Mouse (Mus musculus) forebrain, postnatal 0 days (tissue): ENCODE results near the gene 4930415O20Rik. TPM values are rescaled to one million over a fixed set of nuclear protein-coding genes. Genes with fewer than 3 reads are reported as not detected.

Source experiments
- ATAC-seq: fragments of 200-750 bp; cut with Nextera tagmentation; 2 replicates; pipeline ENCODE4 v1.8.0; 2017; ENCODE audit warnings: mild to moderate bottlenecking, moderate library complexity
- DNase-seq: peaks from one replicate; pipeline ENCODE4 v3.0.0-alpha.2; 2015
- H3K27ac ChIP-seq: fragments of 300-500 bp; sonication (generic); 2 replicates; pipeline ENCODE4 v1.5.1; 2014; ENCODE audit warnings: low read depth, mild to moderate bottlenecking, antibody characterized with exemption, low read length, moderate library complexity, mixed read lengths
- H3K27me3 ChIP-seq: fragments of 300-500 bp; sonication (generic); 2 replicates; pipeline ENCODE4 v1.6.1; 2014; ENCODE audit warnings: mild to moderate bottlenecking, low read length, mixed read lengths; ENCODE audit not compliant: insufficient read depth
- H3K36me3 ChIP-seq: fragments of 300-500 bp; sonication (generic); 2 replicates; pipeline ENCODE4 v1.6.1; 2014; ENCODE audit warnings: mild to moderate bottlenecking, moderate library complexity; ENCODE audit not compliant: insufficient read depth
- H3K4me1 ChIP-seq: fragments of 300-500 bp; sonication (generic); 2 replicates; pipeline ENCODE4 v1.6.1; 2014; ENCODE audit warnings: antibody characterized with exemption; ENCODE audit not compliant: insufficient read depth
- H3K4me2 ChIP-seq: fragments of 300-500 bp; sonication (generic); 2 replicates; pipeline ENCODE4 v1.6.1; 2014; ENCODE audit warnings: low read depth, mild to moderate bottlenecking, moderate library complexity
- H3K4me3 ChIP-seq: fragments of 300-500 bp; sonication (generic); 2 replicates; pipeline ENCODE4 v1.5.1; 2014; ENCODE audit warnings: low read depth, low read length, mixed read lengths
- H3K9ac ChIP-seq: fragments of 300-500 bp; sonication (generic); 2 replicates; pipeline ENCODE4 v1.6.1; 2014; ENCODE audit warnings: mild to moderate bottlenecking
- H3K9me3 ChIP-seq: fragments of 300-500 bp; sonication (generic); 2 replicates; pipeline ENCODE4 v1.6.1; 2016; ENCODE audit warnings: low read length
- CTCF ChIP-seq: sonication (generic); IDR thresholded peaks from 2 replicates; pipeline ENCODE4 v1.5.1; 2016; ENCODE audit warnings: antibody characterized with exemption, control low read depth, low read depth
- WGBS: fragments of 180-500 bp; shearing (Covaris S2); extraction: QIAGEN DNeasy Blood & Tissue Kit; methylation state at CpG from one replicate; pipeline ENCODE4 v1.1.7; 2014; 5-methylcytosine and 5-hydroxymethylcytosine counted together
- polyA plus RNA-seq: library from polyadenylated mRNA; unstranded; fragments of >200 nt; fragmentation: Nextera tagmentation; extraction: Ambion mirVana; gene quantifications from 2 replicates; pipeline ENCODE4 v1.2.1, GENCODE M21; 2015
- total RNA-seq: library from RNA; depleted of rRNA; stranded (reverse); fragments of >200 nt; gene quantifications from 2 replicates; pipeline ENCODE4 v1.2.3, GENCODE M21; 2014; rRNA removed

4930415O20Rik gene
- total and polyA plus RNA-seq, 2 experiments from 2014 or later, result 0.51 TPM; not detected in 1

DNA sequence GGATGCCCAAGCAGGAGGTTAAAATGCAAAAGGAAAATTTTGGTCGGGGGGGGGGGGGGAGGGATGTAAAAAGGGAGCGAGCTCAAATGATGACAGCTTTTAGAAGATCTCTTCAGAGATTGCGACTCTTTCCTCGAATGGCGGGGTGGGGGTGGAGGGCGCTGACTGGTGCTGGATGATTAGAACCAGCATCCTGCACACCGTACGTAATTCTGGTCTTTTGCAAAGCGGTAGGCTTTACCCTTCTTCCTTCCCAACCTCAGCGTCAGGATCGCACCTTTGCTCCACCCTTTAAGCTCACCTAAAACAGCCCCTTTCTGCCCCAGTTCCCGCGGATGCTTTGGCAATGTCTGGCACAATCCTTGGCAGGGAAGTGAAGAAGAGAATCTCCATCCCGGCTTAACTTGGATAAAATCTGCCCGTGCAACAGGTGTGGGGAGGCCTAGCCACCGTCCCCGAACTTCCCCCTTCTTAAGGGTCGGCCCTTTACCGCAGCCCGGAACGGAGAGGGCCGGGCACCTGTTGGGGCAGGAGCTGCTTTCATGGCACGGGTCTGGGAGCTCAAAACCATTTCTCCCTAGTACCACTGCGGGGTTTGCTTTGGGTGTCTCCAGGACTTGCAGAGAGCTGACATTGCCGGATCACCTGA is 63.1 kb downstream of the 4930415O20Rik start:
- peak overlapping the region; percentile 86 for H3K9ac ChIP-seq
- H3K27me3 ChIP-seq, result no peaks in the 10 kb centered on the region
- H3K36me3 ChIP-seq, result no peaks in the 10 kb centered on the region
- peak overlapping the region; percentile 97 for H3K27ac ChIP-seq
- H3K9me3 ChIP-seq, result no peaks in the 10 kb centered on the region
- peak overlapping the region; percentile 66 for H3K4me3 ChIP-seq
- no peak for TF ChIP-seq CTCF
- peak overlapping the region; percentile 82 for H3K4me2 ChIP-seq
- DNase-seq, result peak; percentile 64
- peaks cover 15% of the 10 kb centered on the region; the same call in 1 of the 2 replicates for H3K4me1 ChIP-seq
- 3% methylated on average over 25 of the region's 25 CpGs for WGBS
- no peak; the same call in 1 of the 2 replicates for ATAC-seq

DNA sequence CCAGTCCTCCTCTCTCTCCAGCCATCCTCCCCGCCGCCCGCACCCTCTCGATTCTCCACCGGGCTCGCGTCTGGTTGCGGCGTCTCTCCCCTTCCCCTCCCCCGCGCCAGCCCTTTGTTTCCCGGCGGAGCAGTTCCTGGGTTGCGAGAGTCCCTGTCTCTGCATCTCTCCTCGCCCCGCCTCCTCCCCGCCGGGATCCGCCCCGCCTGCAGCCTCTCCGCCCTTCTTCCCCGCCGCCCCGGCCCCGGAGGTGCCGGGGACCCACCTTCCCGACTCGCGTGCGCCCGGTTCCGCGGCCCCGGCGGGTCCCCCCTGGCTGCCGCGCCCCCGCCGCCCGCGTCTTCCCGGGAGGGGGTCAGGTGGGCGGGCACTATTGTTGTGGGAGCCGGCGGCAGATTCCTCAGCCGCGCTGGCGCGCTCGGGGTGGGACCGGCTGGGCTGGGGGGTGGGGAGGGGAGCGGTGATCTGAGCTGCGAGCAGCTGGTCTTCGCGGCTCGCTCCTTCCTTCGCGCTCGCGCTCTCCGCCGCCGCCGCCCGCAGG is 63.8 kb downstream of the 4930415O20Rik start:
- peaks cover 4% of the 10 kb centered on the region; the same call in 1 of the 2 replicates for H3K36me3 ChIP-seq
- H3K9ac ChIP-seq, result peak overlapping the region; percentile 86
- ATAC-seq (peak; percentile 78), DNase-seq (peak; percentile 88)
- TF ChIP-seq CTCF, result no peak
- no peaks in the 10 kb centered on the region for H3K9me3 ChIP-seq
- 2% methylated on average over 61 of the region's 65 CpGs for WGBS
- H3K4me2 ChIP-seq, result peak overlapping the region; percentile 82
- peak overlapping the region; percentile 97 for H3K27ac ChIP-seq
- H3K4me3 ChIP-seq, result peak overlapping the region; percentile 66
- H3K27me3 ChIP-seq, result no peaks in the 10 kb centered on the region
- H3K4me1 ChIP-seq, result peaks cover 13% of the 10 kb centered on the region; the same call in 1 of the 2 replicates

DNA sequence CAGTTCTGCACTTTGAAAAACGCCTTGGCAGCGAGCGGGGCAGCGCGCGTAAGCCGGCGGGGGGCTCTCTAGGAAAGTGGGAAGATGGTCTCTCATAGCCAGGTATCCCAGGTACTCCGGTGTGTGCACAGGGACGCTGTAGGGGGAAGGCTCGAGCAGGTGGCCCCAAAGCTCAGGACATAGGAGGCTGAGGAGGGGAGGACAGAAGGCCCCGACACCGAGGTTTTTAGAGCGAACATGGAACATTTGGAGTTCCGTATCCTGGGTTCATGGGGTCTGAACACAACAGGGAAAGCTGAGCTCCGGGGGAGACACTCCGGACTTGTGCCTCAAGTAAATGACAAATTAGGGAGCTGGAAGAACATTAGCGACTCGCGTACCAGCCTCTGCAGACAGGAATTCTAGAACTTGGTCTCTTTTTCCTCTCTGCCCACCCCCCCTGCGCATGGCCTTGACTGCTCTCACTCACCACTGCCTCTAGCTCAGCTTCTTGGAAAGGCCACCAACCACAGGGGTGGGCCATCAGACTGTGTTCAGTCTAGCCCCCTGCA is 64.6 kb downstream of the 4930415O20Rik start:
- peak overlapping the region; percentile 86 for H3K9ac ChIP-seq
- 2% methylated on average over 21 of the region's 21 CpGs for WGBS
- no peak for TF ChIP-seq CTCF
- H3K9me3 ChIP-seq, result no peaks in the 10 kb centered on the region
- no peaks in the 10 kb centered on the region for H3K27me3 ChIP-seq
- DNase-seq, result peak; percentile 41
- peak overlapping the region; percentile 66 for H3K4me3 ChIP-seq
- H3K36me3 ChIP-seq, result peaks cover 12% of the 10 kb centered on the region
- H3K4me2 ChIP-seq, result peak overlapping the region; percentile 82
- ATAC-seq, result no peak
- peak overlapping the region; percentile 97 for H3K27ac ChIP-seq
- H3K4me1 ChIP-seq, result peaks cover 13% of the 10 kb centered on the region; the same call in 1 of the 2 replicates

DNA sequence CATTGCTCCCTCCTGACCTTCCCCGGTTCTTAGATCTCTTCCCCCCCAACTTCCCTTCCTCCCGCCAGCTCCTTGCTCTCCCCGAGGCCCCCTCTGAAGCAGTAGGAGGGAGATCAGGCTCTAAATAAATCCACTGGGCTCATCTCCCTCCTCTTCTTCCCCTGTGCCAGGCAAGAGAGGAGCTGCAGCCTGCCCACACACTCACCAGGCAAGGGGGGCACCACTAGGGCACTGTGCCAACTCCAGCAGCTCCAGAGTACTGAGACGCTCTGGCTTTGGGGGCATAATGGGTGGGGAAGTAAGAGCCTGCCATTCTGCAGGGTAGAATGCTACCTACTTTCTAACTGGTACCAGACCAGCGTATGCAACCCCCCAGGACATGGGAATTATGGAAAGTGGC is 65.7 kb downstream of the 4930415O20Rik start:
- Histone ChIP-seq H3K4me2 (peak overlapping the region; percentile 82), H3K4me1 (peaks cover 13% of the 10 kb centered on the region; the same call in 1 of the 2 replicates), H3K27me3 (no peaks in the 10 kb centered on the region), H3K9ac (peak overlapping the region; percentile 86), H3K9me3 (no peaks in the 10 kb centered on the region), H3K4me3 (peak overlapping the region; percentile 66), H3K36me3 (peaks cover 23% of the 10 kb centered on the region), H3K27ac (no peak overlapping the region)
- 26% methylated on average over 5 of the region's 5 CpGs for whole genome bisulfite sequencing
- peak; percentile 66 for DNase-seq
- TF ChIP-seq CTCF, result no peak
- no peak for ATAC-seq

DNA sequence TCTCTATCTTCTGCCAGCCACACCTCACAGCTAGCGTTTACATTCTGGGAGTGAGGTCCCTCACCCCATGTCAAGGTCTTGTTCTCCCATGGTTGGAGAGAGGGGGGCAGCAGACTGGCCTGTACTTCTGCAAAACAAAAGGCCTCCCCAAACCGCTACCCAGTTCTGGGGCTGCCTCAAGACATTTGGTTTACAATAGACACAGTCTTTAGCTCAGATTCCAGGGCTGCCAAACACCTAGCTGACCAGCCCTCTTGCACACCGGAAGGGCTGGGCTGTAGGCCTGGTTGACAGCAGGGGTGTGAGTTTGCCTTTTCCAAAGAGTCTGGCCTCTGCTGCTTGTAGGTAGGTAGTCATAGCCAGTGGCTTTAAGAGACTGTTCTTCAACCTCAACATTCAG is 66.4 kb downstream of the 4930415O20Rik start:
- H3K4me2 ChIP-seq, result peak overlapping the region; percentile 82
- 31% methylated on average over 3 of the region's 3 CpGs for WGBS
- peaks cover 30% of the 10 kb centered on the region for H3K36me3 ChIP-seq
- H3K4me1 ChIP-seq, result peaks cover 13% of the 10 kb centered on the region; the same call in 1 of the 2 replicates
- no peak for TF ChIP-seq CTCF
- no peaks in the 10 kb centered on the region for H3K9me3 ChIP-seq
- ATAC-seq, result no peak
- no peaks in the 10 kb centered on the region for H3K27me3 ChIP-seq
- no peak for DNase-seq
- no peak overlapping the region for H3K4me3 ChIP-seq
- no peak overlapping the region for H3K27ac ChIP-seq
- H3K9ac ChIP-seq, result peak overlapping the region; percentile 29; the same call in 1 of the 2 replicates

Other genes with a start within 250 kb of the 4930415O20Rik start
- gene Olfr284, start 230.0 kb upstream of the 4930415O20Rik start, total RNA-seq, result 0.81 TPM in 1 of 2 replicates, not detected in the other
- gene Olfr284, start 230.0 kb upstream of the 4930415O20Rik start, polyA plus RNA-seq, result not detected in 2 replicates
- not detected in 2 replicates for gene Olfr283, start 190.1 kb upstream of the 4930415O20Rik start, total RNA-seq
- gene Olfr283, start 190.1 kb upstream of the 4930415O20Rik start, polyA plus RNA-seq, result not detected in 2 replicates
- not detected in 2 replicates for gene Olfr282, start 139.8 kb upstream of the 4930415O20Rik start, total RNA-seq
- gene Olfr282, start 139.8 kb upstream of the 4930415O20Rik start, polyA plus RNA-seq, result not detected in 2 replicates
- not detected in 2 replicates for gene Olfr281, start 118.4 kb upstream of the 4930415O20Rik start, total RNA-seq
- gene Olfr281, start 118.4 kb upstream of the 4930415O20Rik start, polyA plus RNA-seq, result not detected in 2 replicates
- gene OR5BS1P, start 101.1 kb upstream of the 4930415O20Rik start, total RNA-seq, result not detected in 2 replicates
- not detected in 2 replicates for gene OR5BS1P, start 101.1 kb upstream of the 4930415O20Rik start, polyA plus RNA-seq
- not detected in 2 replicates for gene Lalba, start 88.3 kb upstream of the 4930415O20Rik start, total RNA-seq
- not detected in 2 replicates for gene Lalba, start 88.3 kb upstream of the 4930415O20Rik start, polyA plus RNA-seq
- gene Olfr279, start 78.6 kb upstream of the 4930415O20Rik start, total RNA-seq, result not detected in 2 replicates
- not detected in 2 replicates for gene Olfr279, start 78.6 kb upstream of the 4930415O20Rik start, polyA plus RNA-seq
- gene Kansl2, start 36.7 kb upstream of the 4930415O20Rik start, total RNA-seq, result 69.9 and 74.1 TPM in 2 replicates
- 109 and 110 TPM in 2 replicates for gene Kansl2, start 36.7 kb upstream of the 4930415O20Rik start, polyA plus RNA-seq
- gene Ccnt1, start 81 bp upstream of the 4930415O20Rik start, total RNA-seq, result 51.1 and 52.0 TPM in 2 replicates
- gene Ccnt1, start 81 bp upstream of the 4930415O20Rik start, polyA plus RNA-seq, result 35.5 and 47.0 TPM in 2 replicates
- 39.2 and 42.3 TPM in 2 replicates for gene Adcy6, start 39.1 kb downstream of the 4930415O20Rik start, total RNA-seq
- gene Adcy6, start 39.1 kb downstream of the 4930415O20Rik start, polyA plus RNA-seq, result 1.9 and 5.4 TPM in 2 replicates
- gene Cacnb3, start 59.8 kb downstream of the 4930415O20Rik start, total RNA-seq, result 191 and 201 TPM in 2 replicates
- 133 and 139 TPM in 2 replicates for gene Cacnb3, start 59.8 kb downstream of the 4930415O20Rik start, polyA plus RNA-seq
- 54.9 and 70.6 TPM in 2 replicates for gene Ddx23, start 91.9 kb downstream of the 4930415O20Rik start, total RNA-seq
- 11.9 and 13.8 TPM in 2 replicates for gene Ddx23, start 91.9 kb downstream of the 4930415O20Rik start, polyA plus RNA-seq
- gene Rnd1, start 106.5 kb downstream of the 4930415O20Rik start, total RNA-seq, result 34.1 and 56.6 TPM in 2 replicates
- gene Rnd1, start 106.5 kb downstream of the 4930415O20Rik start, polyA plus RNA-seq, result 20.9 and 24.1 TPM in 2 replicates
- gene Ccdc65, start 137.2 kb downstream of the 4930415O20Rik start, total RNA-seq, result 6.1 and 8.2 TPM in 2 replicates
- gene Ccdc65, start 137.2 kb downstream of the 4930415O20Rik start, polyA plus RNA-seq, result 5.6 and 10.5 TPM in 2 replicates
- 0.90 and 2.9 TPM in 2 replicates for gene Fkbp11, start 157.2 kb downstream of the 4930415O20Rik start, total RNA-seq
- 5.2 and 5.3 TPM in 2 replicates for gene Fkbp11, start 157.2 kb downstream of the 4930415O20Rik start, polyA plus RNA-seq
- 99.6 and 116 TPM in 2 replicates for gene Arf3, start 192.2 kb downstream of the 4930415O20Rik start, total RNA-seq
- 62.5 and 104 TPM in 2 replicates for gene Arf3, start 192.2 kb downstream of the 4930415O20Rik start, polyA plus RNA-seq
- 0.31 and 1.1 TPM in 2 replicates for gene Wnt10b, start 207.1 kb downstream of the 4930415O20Rik start, total RNA-seq
- not detected in 2 replicates for gene Wnt10b, start 207.1 kb downstream of the 4930415O20Rik start, polyA plus RNA-seq
- gene Wnt1, start 218.9 kb downstream of the 4930415O20Rik start, total RNA-seq, result not detected in 2 replicates
- 0.33 and 0.35 TPM in 2 replicates for gene Wnt1, start 218.9 kb downstream of the 4930415O20Rik start, polyA plus RNA-seq
- 36.3 and 49.6 TPM in 2 replicates for gene Ddn, start 238.5 kb downstream of the 4930415O20Rik start, total RNA-seq
- gene Ddn, start 238.5 kb downstream of the 4930415O20Rik start, polyA plus RNA-seq, result 2.2 TPM in 2 replicates